Mouse (Mus musculus) kidney, embryonic 15.5 days (tissue): ENCODE results near the gene Cntn5. TPM values are rescaled to one million over a fixed set of nuclear protein-coding genes. Genes with fewer than 3 reads are reported as not detected.
A peak's percentile ranks its signal among the peaks of the same experiment; 100 is the strongest.

Source experiments
- ATAC-seq: fragments of 200-750 bp; cut with Nextera tagmentation; replicated peaks from 2 replicates; pipeline ENCODE4 v1.8.0; 2017; ENCODE audit warnings: moderate TSS enrichment; ENCODE audit not compliant: low FRiP score
- H3K27ac ChIP-seq: fragments of 300-500 bp; sonication (generic); 2 replicates; pipeline ENCODE4 v1.5.1; 2015; ENCODE audit warnings: mild to moderate bottlenecking, inconsistent platforms
- H3K27me3 ChIP-seq: fragments of 300-500 bp; sonication (generic); 2 replicates; pipeline ENCODE4 v1.6.1; 2015; ENCODE audit warnings: inconsistent platforms
- H3K36me3 ChIP-seq: fragments of 300-500 bp; sonication (generic); 2 replicates; pipeline ENCODE4 v1.6.1; 2015; ENCODE audit warnings: inconsistent platforms
- H3K4me1 ChIP-seq: fragments of 300-500 bp; sonication (generic); 2 replicates; pipeline ENCODE4 v1.6.1; 2015; ENCODE audit warnings: inconsistent platforms
- H3K4me2 ChIP-seq: fragments of 300-500 bp; sonication (generic); 2 replicates; pipeline ENCODE4 v1.6.1; 2015; ENCODE audit warnings: moderate library complexity, mild to moderate bottlenecking, inconsistent platforms
- H3K4me3 ChIP-seq: fragments of 300-500 bp; sonication (generic); replicated peaks from 2 replicates; pipeline ENCODE4 v1.5.1; 2015; ENCODE audit warnings: mild to moderate bottlenecking, inconsistent platforms
- H3K9ac ChIP-seq: fragments of 300-500 bp; sonication (generic); 2 replicates; pipeline ENCODE4 v1.6.1; 2015; ENCODE audit warnings: mild to moderate bottlenecking, inconsistent platforms
- H3K9me3 ChIP-seq: fragments of 300-500 bp; sonication (generic); replicated peaks from 2 replicates; pipeline ENCODE4 v1.6.1; 2016; ENCODE audit warnings: inconsistent platforms
- WGBS: fragments of 180-500 bp; shearing (Covaris S2); methylation state at CpG from one replicate; pipeline ENCODE4 v1.1.7; 2015; ENCODE audit warnings: mixed read lengths; 5-methylcytosine and 5-hydroxymethylcytosine counted together
- polyA plus RNA-seq: library from polyadenylated mRNA; unstranded; fragments of >200 nt; fragmentation: Nextera tagmentation; extraction: Ambion mirVana; gene quantifications from 2 replicates; pipeline ENCODE4 v1.2.1, GENCODE M21; 2015

The Cntn5 gene
- 0.09 and 0.21 TPM in 2 replicates for polyA plus RNA-seq

DNA sequence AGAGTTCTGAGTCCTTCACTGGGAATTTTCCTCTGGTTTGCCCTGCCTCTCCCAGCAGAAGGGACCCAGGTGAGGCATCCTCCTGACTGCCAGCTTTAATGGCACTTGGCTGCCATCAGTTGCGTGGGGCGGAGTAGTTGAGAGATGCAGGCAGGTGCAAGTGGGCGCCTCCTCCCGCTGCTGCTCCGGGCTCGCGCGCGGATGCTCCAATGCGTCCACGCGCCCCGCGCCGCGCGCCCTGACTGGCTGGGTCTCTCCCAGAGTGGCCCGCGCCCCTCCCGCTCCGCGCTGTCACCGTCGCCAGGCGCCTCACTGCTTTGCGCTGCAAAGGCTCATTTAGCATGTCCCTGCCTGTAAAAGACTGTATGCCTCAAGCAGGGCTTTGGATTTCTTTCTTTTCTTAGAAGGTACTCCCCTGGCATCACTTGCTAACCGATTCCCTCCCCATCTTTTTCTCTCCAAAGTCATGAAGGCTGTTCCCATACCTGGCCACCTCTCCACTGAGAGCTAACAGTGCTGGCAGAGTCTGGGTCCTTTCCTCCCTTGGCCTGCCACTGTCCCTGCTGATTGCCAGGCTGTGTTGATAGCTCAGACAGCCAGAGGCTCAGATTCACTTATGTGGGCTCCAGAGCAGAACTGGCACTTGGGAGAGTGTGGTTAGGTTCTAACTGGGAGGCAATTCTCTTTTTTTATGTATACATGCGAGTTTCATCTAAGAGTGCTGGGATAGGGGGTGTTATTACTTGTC lies at the start of gene Cntn5:
Gene Cntn5, minus strand, starts transcription at position 160 of the 748 bp plus-strand sequence.
- H3K36me3 ChIP-seq = no peaks in the 10 kb centered on the region
- 2% methylated on average over 28 of the region's 28 CpGs for WGBS
- H3K27ac ChIP-seq = no peak within 1 kb of the TSS
- peak within 1 kb of the TSS; percentile 35 for H3K4me3 ChIP-seq
- peak; percentile 84 for ATAC-seq
- peaks cover 23% of the 10 kb centered on the region for H3K27me3 ChIP-seq
- no peak within 1 kb of the TSS for H3K9ac ChIP-seq
- H3K9me3 ChIP-seq = no peaks in the 10 kb centered on the region
- peak within 1 kb of the TSS; percentile 70 for H3K4me2 ChIP-seq
- peaks cover 8% of the 10 kb centered on the region for H3K4me1 ChIP-seq

DNA sequence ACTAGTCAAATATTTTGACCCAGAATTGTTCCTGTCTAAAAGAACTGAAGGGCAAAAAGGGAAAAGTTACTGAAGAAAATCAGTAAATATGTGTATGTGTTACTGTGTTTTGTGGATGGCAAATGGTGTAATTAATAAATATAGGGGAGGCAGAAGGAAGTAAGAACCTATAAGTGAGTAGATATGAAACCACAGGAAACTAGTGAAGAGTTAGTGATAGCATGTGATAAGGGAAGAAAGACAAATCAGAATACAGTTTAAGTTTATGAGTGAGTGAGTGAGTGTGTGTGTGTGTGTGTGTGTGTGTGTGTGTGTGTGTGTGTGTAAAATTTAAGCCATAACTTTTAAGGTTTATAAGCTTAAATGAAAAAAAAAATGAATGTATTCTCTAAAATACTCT lies 45.9 kb upstream of the Cntn5 start:
- H3K9ac ChIP-seq = no peak overlapping the region
- no peaks in the 10 kb centered on the region for H3K9me3 ChIP-seq
- H3K27me3 ChIP-seq = no peaks in the 10 kb centered on the region
- no peak overlapping the region for H3K4me2 ChIP-seq
- no peaks in the 10 kb centered on the region for H3K36me3 ChIP-seq
- H3K4me1 ChIP-seq = no peaks in the 10 kb centered on the region
- ATAC-seq = no peak
- no peak overlapping the region for H3K27ac ChIP-seq
- H3K4me3 ChIP-seq = no peak overlapping the region

DNA sequence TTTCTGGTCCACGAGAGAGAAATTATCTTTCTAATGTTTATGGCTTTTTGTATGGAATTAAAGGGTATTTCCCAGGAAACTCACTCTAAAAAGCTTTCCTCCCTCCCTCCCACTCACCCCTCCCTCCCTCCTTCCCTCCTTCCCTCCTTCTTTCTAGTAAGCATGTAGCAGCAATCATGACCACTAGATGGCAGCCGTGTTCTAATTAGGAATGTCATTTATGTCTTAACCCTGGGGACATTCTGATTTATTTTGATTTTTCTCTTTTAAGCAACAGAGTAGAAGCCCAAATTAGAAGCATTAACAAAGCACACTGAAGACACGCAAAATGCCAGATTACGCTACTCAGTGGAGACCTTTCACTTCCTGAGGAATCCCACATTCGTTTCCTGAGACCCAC lies 5.0 kb upstream of the Cntn5 start:
- 0 out of 2 replicates have a peak, but pooled peaks have one; percentile 64 for ATAC-seq
- no peak overlapping the region for H3K4me3 ChIP-seq
- no peak overlapping the region for H3K27ac ChIP-seq
- WGBS = 17% methylated on average over 5 of the region's 5 CpGs
- no peaks in the 10 kb centered on the region for H3K36me3 ChIP-seq
- H3K9me3 ChIP-seq = no peaks in the 10 kb centered on the region
- H3K27me3 ChIP-seq = peaks cover 11% of the 10 kb centered on the region
- H3K9ac ChIP-seq = no peak overlapping the region
- no peak overlapping the region for H3K4me2 ChIP-seq
- peaks cover 6% of the 10 kb centered on the region for H3K4me1 ChIP-seq

DNA sequence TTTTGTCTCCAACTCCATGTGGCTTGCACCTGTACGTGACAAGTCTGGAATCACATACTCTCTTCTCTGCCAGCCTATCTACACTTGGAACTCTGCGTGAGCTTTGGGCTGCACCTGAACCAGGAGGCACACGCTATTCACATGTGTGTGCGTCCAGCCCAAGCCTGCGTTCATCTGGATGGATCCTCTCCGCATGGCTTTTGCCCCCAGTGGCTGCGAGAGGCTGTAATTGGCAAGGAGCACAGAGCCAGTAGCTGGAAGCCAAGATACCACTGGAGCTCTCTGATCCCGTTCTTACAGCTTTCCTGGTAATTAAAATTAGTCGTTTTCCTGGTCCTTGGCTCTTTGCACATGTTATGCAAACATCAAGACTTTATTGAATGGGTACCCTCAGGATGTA lies 1.1 kb upstream of the Cntn5 start:
- Histone ChIP-seq H3K27ac (no peak overlapping the region), H3K4me1 (peaks cover 8% of the 10 kb centered on the region), H3K4me3 (no peak overlapping the region), H3K36me3 (no peaks in the 10 kb centered on the region), H3K9ac (no peak overlapping the region), H3K27me3 (peaks cover 23% of the 10 kb centered on the region), H3K4me2 (no peak overlapping the region), H3K9me3 (no peaks in the 10 kb centered on the region)
- WGBS = 71% methylated on average over 9 of the region's 9 CpGs
- no peak for ATAC-seq

DNA sequence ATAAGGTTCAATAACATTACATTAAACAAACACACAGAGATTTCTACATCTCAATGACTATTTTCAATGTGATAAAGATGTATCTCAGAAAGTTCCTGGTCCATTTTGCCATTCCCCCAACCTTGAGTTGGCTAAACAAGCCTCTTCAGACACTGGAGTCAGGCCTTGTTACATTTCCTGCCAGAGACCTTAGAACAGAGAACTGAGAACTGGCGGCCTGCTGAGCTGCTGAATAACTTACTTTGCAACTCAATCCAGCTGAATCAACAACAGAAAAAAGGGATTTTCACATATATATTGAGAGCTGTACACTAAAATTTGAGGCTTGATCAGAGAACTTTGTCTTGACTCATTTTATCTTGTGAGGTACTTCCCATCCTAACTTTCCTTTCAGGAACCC lies 24.8 kb downstream of the Cntn5 start:
- no peak for ATAC-seq
- no peaks in the 10 kb centered on the region for H3K27me3 ChIP-seq
- no peaks in the 10 kb centered on the region for H3K9me3 ChIP-seq
- no peaks in the 10 kb centered on the region for H3K4me1 ChIP-seq
- 68% methylated on average over 1 of the region's 1 CpGs for WGBS
- H3K4me2 ChIP-seq = no peak overlapping the region
- no peaks in the 10 kb centered on the region for H3K36me3 ChIP-seq
- no peak overlapping the region for H3K9ac ChIP-seq
- H3K4me3 ChIP-seq = no peak overlapping the region
- H3K27ac ChIP-seq = no peak overlapping the region

DNA sequence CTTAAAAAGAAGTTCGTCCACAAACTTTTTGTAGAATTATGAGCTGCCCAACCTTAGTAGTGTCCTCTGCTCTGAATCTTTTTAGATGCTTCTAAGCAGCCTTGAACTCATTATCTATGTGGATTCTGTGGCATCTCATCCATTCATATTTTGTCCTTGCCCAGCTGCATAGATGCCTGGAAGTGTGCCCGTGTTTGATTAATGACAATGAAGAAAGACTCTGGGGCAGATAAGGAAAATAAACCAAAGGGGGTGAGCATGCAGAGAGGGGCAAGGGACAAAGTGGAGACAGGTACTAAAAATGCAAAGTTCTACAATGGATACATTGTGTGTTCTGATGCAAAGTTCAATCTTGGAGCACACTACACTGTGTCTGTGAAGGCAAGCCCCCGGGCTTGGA lies 30.7 kb downstream of the Cntn5 start:
- no peaks in the 10 kb centered on the region for H3K27me3 ChIP-seq
- no peak overlapping the region for H3K4me3 ChIP-seq
- H3K4me2 ChIP-seq = no peak overlapping the region
- H3K4me1 ChIP-seq = no peaks in the 10 kb centered on the region
- H3K36me3 ChIP-seq = no peaks in the 10 kb centered on the region
- ATAC-seq = no peak
- no peaks in the 10 kb centered on the region for H3K9me3 ChIP-seq
- H3K27ac ChIP-seq = no peak overlapping the region
- no peak overlapping the region for H3K9ac ChIP-seq
- 80% methylated on average over 3 of the region's 3 CpGs for WGBS

DNA sequence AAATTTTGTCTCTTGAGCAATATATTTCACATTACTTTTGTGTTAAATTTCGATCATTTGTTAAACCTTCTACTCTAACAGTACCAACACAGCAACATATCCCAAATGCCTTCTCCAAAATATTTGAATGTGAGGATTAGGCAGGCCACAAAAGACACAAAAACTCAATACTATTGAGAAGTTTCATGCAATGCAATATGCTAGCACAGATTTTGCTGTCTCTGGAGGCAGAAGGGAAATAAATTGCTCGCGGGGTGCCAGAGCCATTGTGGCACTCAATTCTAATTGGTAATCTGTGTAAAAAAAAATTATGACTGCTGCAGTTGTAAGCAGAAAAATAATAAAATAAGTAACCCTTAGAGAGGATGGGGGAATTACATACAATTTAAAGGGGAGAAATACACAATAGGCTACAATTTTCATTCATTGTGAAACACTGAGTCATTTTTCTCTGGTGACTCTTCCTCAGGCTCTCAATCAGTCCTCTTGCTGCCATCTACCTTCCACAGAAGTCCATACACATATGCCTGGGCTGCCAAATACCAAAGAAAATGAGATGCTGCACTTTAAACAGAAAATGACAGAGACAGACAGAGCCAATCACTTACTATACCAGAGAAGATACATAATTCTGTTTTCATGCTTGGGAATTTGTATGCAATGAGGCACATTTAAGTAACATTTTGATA lies 48.2 kb downstream of the Cntn5 start:
- Histone ChIP-seq H3K4me3 (no peak overlapping the region), H3K9ac (no peak overlapping the region), H3K27me3 (no peaks in the 10 kb centered on the region), H3K9me3 (no peaks in the 10 kb centered on the region), H3K4me2 (no peak overlapping the region), H3K36me3 (no peaks in the 10 kb centered on the region), H3K27ac (no peak overlapping the region), H3K4me1 (0 out of 2 replicates have a peak, but pooled peaks cover 2% of the 10 kb centered on the region)
- WGBS = 87% methylated on average over 3 of the region's 3 CpGs
- no peak for ATAC-seq

DNA sequence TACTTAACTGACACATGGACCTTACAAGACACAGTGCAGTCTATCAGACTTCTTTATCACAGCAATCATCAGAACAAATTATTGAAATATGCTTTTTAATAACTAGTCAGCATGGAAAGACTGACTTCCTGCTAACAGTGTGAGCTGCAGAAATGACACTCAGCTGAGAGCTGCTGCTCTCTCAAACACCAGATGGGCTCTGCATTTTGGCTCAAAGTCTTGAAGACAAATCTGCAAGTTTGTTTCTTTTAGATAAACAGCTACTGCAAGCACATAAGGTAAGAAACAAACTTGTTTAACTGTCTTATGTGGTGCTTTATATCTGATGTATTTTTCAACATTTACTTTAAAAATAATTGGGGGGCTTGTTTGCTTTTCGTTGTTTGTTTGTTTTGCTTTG lies 87.9 kb downstream of the Cntn5 start:
- H3K27ac ChIP-seq = no peak overlapping the region
- no peak overlapping the region for H3K4me3 ChIP-seq
- no peak for ATAC-seq
- 90% methylated on average over 1 of the region's 1 CpGs for WGBS
- no peaks in the 10 kb centered on the region for H3K9me3 ChIP-seq
- no peaks in the 10 kb centered on the region for H3K4me1 ChIP-seq
- no peak overlapping the region for H3K9ac ChIP-seq
- no peaks in the 10 kb centered on the region for H3K36me3 ChIP-seq
- H3K27me3 ChIP-seq = no peaks in the 10 kb centered on the region
- H3K4me2 ChIP-seq = no peak overlapping the region

DNA sequence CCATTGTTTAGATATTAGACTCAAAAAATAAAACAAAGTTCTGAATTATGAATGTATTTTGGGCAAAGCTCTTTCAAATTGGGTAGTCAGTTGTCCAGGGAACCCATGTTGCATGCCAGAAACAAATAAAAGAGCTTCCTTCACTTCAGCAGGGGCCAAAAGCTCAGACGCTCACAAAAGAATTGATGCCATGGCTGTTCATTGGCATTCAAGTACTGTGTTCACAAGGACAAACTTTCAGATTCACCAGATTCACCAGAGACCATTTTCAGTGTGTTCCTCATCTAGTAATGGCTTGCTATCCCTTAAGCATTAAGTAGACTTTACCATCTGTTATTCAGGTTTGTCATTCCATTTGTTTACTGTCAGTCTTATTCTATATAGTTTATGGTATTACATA lies 107.4 kb downstream of the Cntn5 start:
- Histone ChIP-seq H3K36me3 (no peaks in the 10 kb centered on the region), H3K9me3 (no peaks in the 10 kb centered on the region), H3K4me2 (no peak overlapping the region), H3K27me3 (no peaks in the 10 kb centered on the region), H3K27ac (no peak overlapping the region), H3K4me1 (no peaks in the 10 kb centered on the region), H3K9ac (no peak overlapping the region), H3K4me3 (no peak overlapping the region)
- WGBS = 95% methylated on average over 1 of the region's 1 CpGs
- no peak for ATAC-seq

DNA sequence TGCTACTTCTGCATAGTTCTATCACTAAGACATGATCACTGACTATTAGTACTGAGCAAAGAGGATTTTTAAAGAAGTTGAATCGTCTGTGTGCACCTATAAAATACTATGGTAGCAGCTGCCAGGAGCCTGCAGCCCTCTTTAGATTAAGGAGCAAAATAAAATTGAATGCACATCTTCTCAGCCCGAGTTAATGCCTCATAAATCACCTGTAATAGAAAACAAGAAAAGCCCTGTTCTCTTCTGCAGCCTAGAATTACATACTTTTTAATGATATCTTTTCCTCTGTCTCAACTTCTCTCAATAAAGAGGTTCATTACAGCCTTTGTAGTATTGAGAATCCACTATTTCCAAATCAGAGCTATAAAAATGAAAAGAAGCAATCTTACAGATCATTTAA lies 109.5 kb downstream of the Cntn5 start:
- H3K9me3 ChIP-seq = no peaks in the 10 kb centered on the region
- no peak overlapping the region for H3K4me3 ChIP-seq
- no peaks in the 10 kb centered on the region for H3K4me1 ChIP-seq
- no peak overlapping the region for H3K4me2 ChIP-seq
- no peaks in the 10 kb centered on the region for H3K27me3 ChIP-seq
- 26% methylated on average over 2 of the region's 2 CpGs for WGBS
- no peak overlapping the region for H3K9ac ChIP-seq
- ATAC-seq = no peak
- H3K27ac ChIP-seq = no peak overlapping the region
- no peaks in the 10 kb centered on the region for H3K36me3 ChIP-seq

DNA sequence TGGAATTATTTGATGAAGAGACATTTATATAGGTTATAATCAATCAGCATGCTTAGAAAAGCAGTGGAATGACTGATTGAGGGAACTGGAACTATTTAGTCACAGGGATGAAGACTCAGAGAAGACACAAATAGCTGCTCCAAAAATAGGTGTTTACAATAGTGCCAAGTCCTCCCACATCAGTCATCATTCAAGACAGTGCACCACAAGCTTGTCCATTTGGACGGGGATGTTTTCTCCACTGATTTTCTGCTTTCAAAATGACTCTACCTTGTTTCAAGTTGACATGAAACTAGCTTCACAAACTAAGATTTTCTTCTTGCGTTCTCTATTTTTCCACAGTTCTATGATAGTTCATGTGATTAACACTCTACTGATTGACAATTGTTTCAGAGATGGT lies 172.7 kb downstream of the Cntn5 start:
- no peaks in the 10 kb centered on the region for H3K36me3 ChIP-seq
- H3K4me2 ChIP-seq = no peak overlapping the region
- 91% methylated on average over 2 of the region's 2 CpGs for WGBS
- no peaks in the 10 kb centered on the region for H3K4me1 ChIP-seq
- ATAC-seq = no peak
- no peak overlapping the region for H3K4me3 ChIP-seq
- H3K9me3 ChIP-seq = no peaks in the 10 kb centered on the region
- H3K27me3 ChIP-seq = no peaks in the 10 kb centered on the region
- no peak overlapping the region for H3K9ac ChIP-seq
- H3K27ac ChIP-seq = no peak overlapping the region

DNA sequence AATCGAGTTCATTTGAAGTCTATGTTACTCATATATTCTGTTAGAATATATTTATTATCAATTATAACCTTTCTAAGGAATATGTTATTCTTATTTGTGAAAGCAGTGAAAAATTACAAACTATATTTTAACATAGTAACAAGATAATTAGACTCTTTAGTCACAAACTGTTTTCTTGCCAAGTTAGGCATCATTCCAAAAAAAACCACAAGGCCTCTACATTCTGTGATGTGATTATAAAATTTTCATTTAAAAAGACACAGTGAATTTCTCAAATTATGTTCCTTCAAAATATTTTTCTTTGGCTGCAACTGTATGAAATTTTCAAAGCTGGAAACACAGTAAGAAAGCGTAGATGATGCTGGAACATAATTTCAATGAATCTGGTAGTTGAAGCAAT lies 180.4 kb downstream of the Cntn5 start:
- Histone ChIP-seq H3K4me3 (no peak overlapping the region), H3K4me1 (no peaks in the 10 kb centered on the region), H3K36me3 (no peaks in the 10 kb centered on the region), H3K9me3 (no peaks in the 10 kb centered on the region), H3K9ac (no peak overlapping the region), H3K4me2 (no peak overlapping the region), H3K27ac (no peak overlapping the region), H3K27me3 (no peaks in the 10 kb centered on the region)
- ATAC-seq = no peak
- WGBS = 87% methylated on average over 2 of the region's 2 CpGs
